Mouse (Mus musculus) bone marrow macrophage, adult 2 months (primary cell): ENCODE data around the gene Sptssa.

Experiments
- CTCF ChIP-seq: IDR thresholded peaks from 2 replicates; pipeline ENCODE4 v1.5.1; 2012; ENCODE audit warnings: low read depth, mild to moderate bottlenecking, low read length, moderate library complexity
- POLR2A ChIP-seq: IDR thresholded peaks from 2 replicates; pipeline ENCODE4 v1.6.1; 2012; ENCODE audit warnings: mild to moderate bottlenecking, low read depth, low read length, borderline replicate concordance

DNA sequence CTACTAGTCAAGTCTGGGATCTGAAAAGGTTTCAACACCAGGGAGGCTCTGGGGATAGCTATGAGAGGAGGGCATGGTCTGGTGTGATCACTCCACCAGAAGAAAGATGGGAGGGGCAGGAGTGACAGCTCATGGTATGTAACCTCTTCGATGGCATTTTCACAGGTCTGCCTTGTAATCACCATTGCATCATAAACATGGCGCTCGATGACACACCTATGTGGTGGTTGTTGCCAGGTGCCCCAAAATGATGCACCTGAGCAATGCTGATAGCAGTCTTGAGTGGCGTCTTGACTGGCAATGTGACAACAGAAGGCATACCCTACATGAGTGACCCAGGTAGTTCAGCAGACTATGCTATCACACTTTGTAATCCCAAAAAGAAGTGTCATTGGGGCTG, 15.0 kb downstream of the Sptssa start:
- no peak for TF ChIP-seq CTCF
- TF ChIP-seq POLR2A, result no peak
